Mouse (Mus musculus): Measurements from ENCODE around the gene Stambp.

DNA sequence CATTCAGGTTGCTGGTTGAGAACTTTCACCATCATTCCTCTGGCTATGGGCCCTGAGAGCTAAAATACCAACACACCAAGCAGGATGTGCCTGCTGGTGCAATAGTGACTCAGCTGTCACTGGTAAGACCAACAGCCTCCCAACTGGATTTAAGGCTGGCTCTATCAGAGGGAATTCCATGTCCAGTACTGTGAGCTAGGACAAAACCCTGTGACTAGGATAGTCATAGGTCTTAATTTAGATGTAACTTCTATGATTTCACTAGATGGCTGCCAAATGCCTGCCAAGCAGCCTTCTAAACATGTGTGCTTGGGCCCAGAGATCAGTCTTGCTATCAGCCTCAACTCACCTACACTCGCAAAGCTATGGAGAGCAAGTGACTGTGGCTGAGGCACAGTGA, 40.4 kb upstream of the Stambp start:
- TF ChIP-seq GATA1 (IDR thresholded peaks at IDR 0.05; ENCODE audit: borderline replicate concordance, low read length) (no peak), FLI1 (IDR thresholded peaks at IDR 0.05; ENCODE audit: low read length) (no peak)

All from megakaryocyte, embryonic 14.5 days (primary cell).